Mouse (Mus musculus) lung, postnatal 14 days (tissue): ENCODE results near the gene Dgkg.

Source experiments
- DNase-seq: peaks from one replicate; pipeline ENCODE4 v3.0.0; 2021

The Dgkg gene

GRCm38 (mm10) chr16:22542691-22543141 is 114.3 kb downstream of the Dgkg start:
- peak; percentile 39 for DNase-seq

GRCm38 (mm10) chr16:22539275-22539674 is 117.7 kb downstream of the Dgkg start:
- DNase-seq = no peak

- peak; percentile 61 for DNase-seq
Measured at GRCm38 (mm10) chr16:22536581-22537160, 120.3 kb downstream of the Dgkg start.

GRCm38 (mm10) chr16:22533087-22533486 is 123.9 kb downstream of the Dgkg start:
- no peak for DNase-seq

- DNase-seq = peak; percentile 53
Measured at GRCm38 (mm10) chr16:22531834-22532233, 125.2 kb downstream of the Dgkg start.

GRCm38 (mm10) chr16:22531041-22531440 is 126.0 kb downstream of the Dgkg start:
- DNase-seq = no peak

- DNase-seq = no peak
Measured at GRCm38 (mm10) chr16:22527499-22527939, 129.5 kb downstream of the Dgkg start.

- DNase-seq = no peak
Measured at GRCm38 (mm10) chr16:22526386-22526785, 130.6 kb downstream of the Dgkg start.

GRCm38 (mm10) chr16:22517431-22518384 is 139.3 kb downstream of the Dgkg start:
- DNase-seq = peak; percentile 70

- DNase-seq = no peak
Measured at GRCm38 (mm10) chr16:22515476-22515875, 141.5 kb downstream of the Dgkg start.

GRCm38 (mm10) chr16:22510861-22511637 is 146.0 kb downstream of the Dgkg start:
- DNase-seq = peak; percentile 24

- no peak for DNase-seq
Measured at GRCm38 (mm10) chr16:22508936-22509563, 148.0 kb downstream of the Dgkg start.

GRCm38 (mm10) chr16:22505656-22506055 is 151.4 kb downstream of the Dgkg start:
- no peak for DNase-seq

- peak; percentile 48 for DNase-seq
Measured at GRCm38 (mm10) chr16:22504851-22505250, 152.2 kb downstream of the Dgkg start.

GRCm38 (mm10) chr16:22504049-22504448 is 153.0 kb downstream of the Dgkg start:
- no peak for DNase-seq

GRCm38 (mm10) chr16:22503467-22503866 is 153.6 kb downstream of the Dgkg start:
- DNase-seq = no peak

- no peak for DNase-seq
Measured at GRCm38 (mm10) chr16:22501855-22502254, 155.2 kb downstream of the Dgkg start.

GRCm38 (mm10) chr16:22500561-22500960 is 156.5 kb downstream of the Dgkg start:
- DNase-seq = no peak

GRCm38 (mm10) chr16:22499951-22500350 is 157.1 kb downstream of the Dgkg start:
- no peak for DNase-seq

GRCm38 (mm10) chr16:22499447-22499846 is 157.6 kb downstream of the Dgkg start:
- DNase-seq = no peak

- DNase-seq = no peak
Measured at GRCm38 (mm10) chr16:22497976-22498375, 159.0 kb downstream of the Dgkg start.

- no peak for DNase-seq
Measured at GRCm38 (mm10) chr16:22495259-22495658, 161.8 kb downstream of the Dgkg start.

GRCm38 (mm10) chr16:22494815-22495214 is 162.2 kb downstream of the Dgkg start:
- peak; percentile 22 for DNase-seq
